Mouse (Mus musculus) left cerebral cortex, adult 2 months (tissue): ENCODE measurements around the gene Ksr2. TPM values are rescaled to one million over a fixed set of nuclear protein-coding genes. Genes with fewer than 3 reads are reported as not detected.
A peak's percentile ranks its signal among the peaks of the same experiment; 100 is the strongest.

ENCODE experiments used
- DNase-seq, 2 experiments: peaks; one replicate each; pipeline ENCODE4 v3.0.0; 2021 to 2022; ENCODE audit warnings: low spot score in 2 of 2, mixed read lengths in 1 of 2; ENCODE audit errors: extremely low spot score in 1 of 2
- H3K27ac ChIP-seq: fragments of 200-600 bp; 2 replicates; pipeline ENCODE4 v1.8.1; 2022
- H3K4me3 ChIP-seq: fragments of 200-600 bp; 2 replicates; pipeline ENCODE4 v1.8.1; 2022
- CTCF ChIP-seq: fragments of 200-600 bp; IDR thresholded peaks from 2 replicates; pipeline ENCODE4 v1.8.1; 2022; ENCODE audit warnings: antibody characterized with exemption, mild to moderate bottlenecking, moderate library complexity
- intact Hi-C: fragments of 180-260 bp; cut with DNase I; formaldehyde crosslinking; loops from one replicate; pipeline ENCODE4 v1.15.1; 2025
- total RNA-seq, 2 experiments: library from RNA; stranded (reverse); gene quantifications; 2 replicates each; pipeline ENCODE4 v1.2.3; 2021

The Ksr2 gene
- total RNA-seq, 2 experiments from 2014 or later: 40.8 to 47.2 TPM

DNA sequence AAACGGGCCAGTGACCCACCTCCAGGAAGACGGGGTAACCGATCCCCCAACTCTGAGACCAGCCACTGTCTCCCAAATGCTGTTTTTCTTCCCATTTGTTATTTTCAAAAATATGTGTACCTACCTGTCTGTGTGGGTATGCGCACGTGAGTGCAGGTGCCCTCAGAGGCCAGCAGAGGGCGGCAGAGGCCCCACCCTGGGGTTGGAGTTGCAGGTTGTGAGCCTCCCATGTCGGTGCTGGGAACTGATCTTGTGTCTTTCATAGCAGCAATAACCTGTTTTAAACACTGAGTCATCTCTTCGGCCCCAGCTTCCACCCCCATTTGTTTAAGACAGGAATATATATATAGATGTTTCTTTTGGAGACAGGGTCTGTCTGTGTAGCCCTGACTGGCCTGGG is 138.3 kb downstream of the Ksr2 start:
- DNase-seq: no peak
- Histone ChIP-seq H3K4me3 (no peak overlapping the region), H3K27ac (no peak overlapping the region)
- peak; percentile 20 for TF ChIP-seq CTCF
- intact Hi-C loops: no loop called here

DNA sequence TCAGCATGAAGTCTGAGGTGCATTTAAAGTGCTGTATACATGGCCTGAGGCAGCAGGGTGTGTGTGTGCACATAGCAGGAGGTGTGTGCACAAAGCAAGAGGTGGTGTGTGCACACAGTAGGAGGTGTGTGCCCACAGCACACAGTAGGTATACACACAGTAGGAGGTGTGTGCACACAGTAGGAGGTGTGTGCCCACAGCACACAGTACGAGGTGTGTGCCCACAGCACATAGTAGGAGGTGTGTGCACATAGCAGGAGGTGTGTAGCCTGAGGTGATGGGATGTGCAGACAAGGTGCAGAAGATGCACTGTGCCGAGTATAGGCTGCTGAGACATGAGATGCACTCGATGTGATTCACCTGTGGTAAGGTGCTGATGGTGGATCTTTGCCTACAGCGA is 140.7 kb downstream of the Ksr2 start:
- Histone ChIP-seq H3K4me3 (no peak overlapping the region), H3K27ac (no peak overlapping the region)
- no peak for DNase-seq
- intact Hi-C loops: no loop called here
- no peak for TF ChIP-seq CTCF

DNA sequence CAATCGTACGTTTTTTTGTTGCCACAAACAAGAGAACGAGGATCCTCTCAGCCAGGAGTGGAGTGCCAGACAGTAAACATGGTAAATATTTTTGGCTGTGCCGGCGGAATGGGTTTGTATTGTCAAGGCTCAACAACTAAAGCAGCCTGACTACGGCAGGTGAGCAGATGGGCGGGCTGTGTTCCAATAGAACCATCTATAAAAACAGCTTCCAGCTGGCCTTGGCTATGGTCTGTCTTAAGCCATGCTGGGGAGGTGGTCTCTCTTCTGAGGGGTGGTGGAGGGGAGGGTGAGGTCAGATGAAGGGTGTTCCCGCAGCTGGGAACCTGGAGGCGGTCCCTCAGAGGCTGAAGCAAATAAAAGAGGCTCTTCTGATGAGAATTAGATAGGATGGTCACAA is 142.8 kb downstream of the Ksr2 start:
- TF ChIP-seq CTCF: no peak
- H3K27ac ChIP-seq: no peak overlapping the region
- DNase-seq: no peak
- intact Hi-C loops: no loop called here
- no peak overlapping the region for H3K4me3 ChIP-seq

DNA sequence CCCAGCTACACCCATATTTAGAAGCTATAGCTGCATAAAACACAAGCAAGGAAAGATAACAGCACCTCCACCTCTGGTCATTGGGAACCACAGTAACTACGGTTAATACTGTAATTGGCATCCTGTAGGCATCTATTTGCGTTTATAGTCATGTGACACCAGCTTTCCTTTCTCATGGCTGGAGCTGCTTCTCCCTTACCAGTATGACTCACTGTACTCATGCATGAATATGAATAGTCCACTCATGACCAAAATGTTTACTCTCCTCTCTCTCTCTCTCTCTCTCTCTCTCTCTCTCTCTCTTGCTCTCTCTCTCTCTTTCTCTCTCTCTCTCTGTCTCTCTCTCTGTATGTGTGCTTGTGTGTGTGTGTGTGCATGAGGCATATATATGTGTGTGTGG is 147.3 kb downstream of the Ksr2 start:
- no peak overlapping the region for H3K27ac ChIP-seq
- H3K4me3 ChIP-seq: no peak overlapping the region
- no peak for DNase-seq
- no peak for TF ChIP-seq CTCF
- intact Hi-C loops: no loop called here

DNA sequence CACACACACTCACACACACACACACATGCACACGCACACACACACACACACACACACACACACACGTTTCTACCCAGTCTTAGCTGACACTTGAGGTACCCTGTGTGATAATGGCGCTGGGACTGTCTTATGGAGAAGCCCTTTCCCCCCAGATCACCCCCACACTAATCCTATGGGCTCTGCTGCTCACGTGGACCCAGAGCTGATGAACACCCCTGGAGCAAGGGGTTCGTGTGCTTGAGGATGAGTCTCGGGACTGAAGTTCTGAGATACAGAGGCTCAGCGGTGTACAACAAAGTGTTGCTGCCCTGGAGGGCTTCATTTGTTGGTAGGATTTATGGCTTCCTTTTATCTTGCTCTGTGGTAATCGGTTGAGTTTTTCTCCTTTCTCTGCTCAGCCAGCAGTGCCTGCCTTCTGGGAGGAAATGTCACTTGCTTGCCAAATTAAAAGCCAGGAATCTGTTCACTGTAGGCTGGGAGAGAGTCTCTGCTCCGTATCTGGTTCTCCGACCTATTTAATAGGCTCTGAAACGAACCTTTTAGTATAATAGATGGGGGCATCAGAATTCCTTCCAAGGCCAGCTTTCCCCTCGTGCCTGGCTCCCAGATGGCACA is 152.4 kb downstream of the Ksr2 start:
- H3K4me3 ChIP-seq: no peak overlapping the region
- intact Hi-C loops: no loop called here
- H3K27ac ChIP-seq: no peak overlapping the region
- TF ChIP-seq CTCF: no peak
- no peak for DNase-seq

DNA sequence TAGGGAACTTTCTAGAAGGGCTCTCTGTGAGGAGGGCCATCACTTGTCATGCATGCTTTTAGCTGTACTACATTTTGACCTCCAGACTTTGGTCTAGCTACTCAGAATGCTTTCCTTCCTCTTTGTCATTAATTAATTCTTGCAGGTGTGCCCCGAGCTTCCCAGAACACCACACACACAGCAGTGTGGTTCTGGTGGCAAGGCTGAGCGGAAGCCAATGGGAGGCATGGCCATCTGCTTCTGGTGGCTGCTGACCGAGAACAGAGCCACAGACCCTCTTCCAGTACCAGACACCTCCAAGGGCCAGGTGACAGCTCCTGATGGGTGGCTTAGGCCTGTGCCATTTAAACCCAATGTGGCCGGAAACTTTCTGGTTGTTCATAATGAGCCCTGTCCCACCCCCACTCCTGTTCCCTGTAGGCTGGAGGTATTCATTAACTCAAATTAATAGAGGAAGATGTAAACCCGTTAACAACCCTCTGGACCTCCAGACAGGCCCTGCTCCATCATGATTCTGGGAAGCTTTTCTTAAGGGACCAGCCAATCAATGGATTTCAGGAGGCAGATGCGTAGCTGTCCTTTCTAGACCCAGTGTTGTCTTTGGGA is 155.5 kb downstream of the Ksr2 start:
- intact Hi-C loops: no loop called here
- no peak for DNase-seq
- H3K4me3 ChIP-seq: no peak overlapping the region
- no peak overlapping the region for H3K27ac ChIP-seq
- no peak for TF ChIP-seq CTCF

DNA sequence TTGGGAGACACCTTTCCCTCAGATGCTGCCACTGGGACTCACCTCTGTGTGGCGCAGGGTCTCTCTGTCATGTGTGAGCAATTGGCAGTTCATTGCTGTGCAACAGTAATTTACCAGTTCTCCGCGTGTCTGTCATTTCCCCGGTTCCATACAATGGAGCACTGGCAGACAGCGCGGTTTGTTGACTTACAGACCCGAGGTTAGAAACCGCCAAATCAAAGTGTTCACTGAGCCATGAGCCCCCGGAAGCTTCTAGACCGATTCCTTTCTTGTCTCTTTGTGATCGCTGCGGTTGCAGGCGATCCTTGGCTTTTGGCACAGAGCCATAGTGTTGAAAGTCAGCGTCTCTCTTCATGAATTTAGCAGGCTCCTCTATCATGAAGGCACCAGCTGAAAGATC is 158.6 kb downstream of the Ksr2 start:
- intact Hi-C loops: no loop called here
- Histone ChIP-seq H3K27ac (no peak overlapping the region), H3K4me3 (no peak overlapping the region)
- no peak for DNase-seq
- no peak for TF ChIP-seq CTCF

DNA sequence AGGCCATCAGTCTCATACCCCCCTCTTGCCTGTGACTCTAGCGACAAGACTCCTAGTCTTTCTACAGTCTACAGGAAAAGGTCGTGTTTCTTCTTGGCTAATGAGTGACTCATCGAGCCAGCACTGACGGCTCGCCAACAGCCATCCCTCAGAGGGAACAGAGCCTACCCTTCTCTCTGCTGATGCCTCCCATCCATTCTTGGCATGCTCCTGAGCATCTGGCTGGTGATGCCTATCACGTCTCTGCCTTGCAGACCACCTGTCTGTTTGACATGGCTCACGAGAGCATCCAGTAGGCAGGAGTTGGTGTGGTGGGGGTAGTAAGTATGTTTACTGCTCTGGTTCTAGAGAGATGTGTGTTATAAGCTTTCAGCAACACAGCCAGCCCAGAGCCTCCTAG is 161.1 kb downstream of the Ksr2 start:
- intact Hi-C loops: no loop called here
- TF ChIP-seq CTCF: no peak
- Histone ChIP-seq H3K27ac (0 out of 2 replicates have a peak overlapping the region, but pooled peaks have one; percentile 15), H3K4me3 (no peak overlapping the region)
- peak in 1 of 2 experiments; percentile 27 for DNase-seq

DNA sequence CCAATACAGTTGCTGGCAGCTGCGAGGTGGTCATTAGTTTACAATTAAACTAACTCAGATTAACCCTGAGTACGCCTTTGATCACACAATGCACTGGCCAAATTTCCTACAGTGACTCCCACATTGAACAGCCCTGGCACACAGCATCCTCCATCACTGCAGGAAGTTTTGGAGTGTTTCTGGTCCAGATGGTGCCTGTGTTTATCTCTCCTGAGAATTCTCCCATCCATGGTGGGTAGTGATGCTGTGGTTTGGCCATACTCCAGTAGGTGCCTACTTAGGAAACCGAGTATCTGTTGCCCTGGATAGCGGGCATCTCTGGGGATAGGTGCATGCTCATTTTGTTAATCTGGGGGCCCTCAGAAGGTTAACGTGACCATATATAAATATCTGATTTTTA is 163.8 kb downstream of the Ksr2 start:
- H3K4me3 ChIP-seq: no peak overlapping the region
- TF ChIP-seq CTCF: no peak
- DNase-seq: no peak
- no peak overlapping the region for H3K27ac ChIP-seq
- intact Hi-C loops: no loop called here

DNA sequence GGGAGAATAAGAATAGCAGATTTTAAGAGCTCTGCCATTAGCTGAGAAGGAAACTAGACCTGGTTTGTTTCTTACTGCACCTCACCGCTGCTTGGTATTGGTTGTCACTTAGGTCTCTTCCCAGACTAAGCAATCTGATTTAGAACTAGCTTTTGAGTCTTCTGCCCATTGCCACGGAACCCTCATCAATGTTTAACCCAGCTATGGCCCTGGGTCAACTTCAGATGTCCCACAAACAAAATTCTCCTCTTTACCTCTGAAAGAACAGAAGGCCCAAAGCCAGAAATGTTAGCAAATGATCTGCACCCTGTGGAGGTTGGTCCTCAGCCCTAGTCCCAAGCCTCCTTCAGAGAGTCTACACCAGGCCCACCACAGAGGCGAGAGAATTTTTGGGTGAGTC is 167.9 kb downstream of the Ksr2 start:
- no peak for DNase-seq
- Histone ChIP-seq H3K4me3 (no peak overlapping the region), H3K27ac (no peak overlapping the region)
- TF ChIP-seq CTCF: no peak
- intact Hi-C loops: no loop called here

DNA sequence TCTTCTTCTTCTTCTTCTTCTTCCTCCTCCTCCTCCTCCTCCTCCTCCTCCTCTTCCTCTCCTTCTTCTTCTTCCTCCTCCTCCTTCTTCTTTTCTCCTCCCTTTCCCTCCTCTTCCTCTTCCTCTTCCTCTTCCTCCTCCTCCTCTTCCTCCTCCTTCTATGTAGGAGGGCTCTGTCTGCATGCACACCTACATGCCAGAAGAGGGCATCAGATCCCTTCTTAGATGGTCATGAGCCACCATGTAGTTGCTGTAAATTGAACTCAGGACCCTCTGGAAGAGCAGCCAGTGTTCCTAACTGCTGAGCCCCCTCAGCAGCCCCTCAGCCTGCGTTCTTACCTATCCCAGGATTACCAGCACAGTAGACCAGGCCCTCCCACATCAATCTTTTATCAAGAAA is 170.6 kb downstream of the Ksr2 start:
- no peak overlapping the region for H3K4me3 ChIP-seq
- TF ChIP-seq CTCF: peak; percentile 14
- H3K27ac ChIP-seq: no peak overlapping the region
- intact Hi-C loops: no loop called here
- DNase-seq: no peak

DNA sequence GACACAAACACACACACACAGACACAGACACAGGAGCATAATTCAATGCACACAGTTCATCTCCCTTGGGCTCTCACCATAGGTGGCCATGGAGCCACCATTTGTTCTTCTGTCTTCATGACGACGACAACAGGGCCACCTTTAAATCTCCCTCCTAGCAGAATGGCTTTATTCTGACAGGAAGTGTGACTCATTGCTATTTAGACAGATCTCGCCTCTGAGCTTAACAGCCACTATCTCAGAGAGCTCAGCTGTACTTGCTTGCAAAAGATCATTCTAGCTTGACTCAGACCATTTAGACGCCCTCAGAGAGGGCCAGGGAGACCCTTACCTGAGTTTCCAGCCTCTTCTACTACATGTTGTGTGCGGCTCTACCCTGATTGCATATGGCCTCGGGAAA is 175.5 kb downstream of the Ksr2 start:
- TF ChIP-seq CTCF: no peak
- DNase-seq: no peak
- Histone ChIP-seq H3K4me3 (no peak overlapping the region), H3K27ac (0 out of 2 replicates have a peak overlapping the region, but pooled peaks have one; percentile 9)
- intact Hi-C loops: no loop called here

DNA sequence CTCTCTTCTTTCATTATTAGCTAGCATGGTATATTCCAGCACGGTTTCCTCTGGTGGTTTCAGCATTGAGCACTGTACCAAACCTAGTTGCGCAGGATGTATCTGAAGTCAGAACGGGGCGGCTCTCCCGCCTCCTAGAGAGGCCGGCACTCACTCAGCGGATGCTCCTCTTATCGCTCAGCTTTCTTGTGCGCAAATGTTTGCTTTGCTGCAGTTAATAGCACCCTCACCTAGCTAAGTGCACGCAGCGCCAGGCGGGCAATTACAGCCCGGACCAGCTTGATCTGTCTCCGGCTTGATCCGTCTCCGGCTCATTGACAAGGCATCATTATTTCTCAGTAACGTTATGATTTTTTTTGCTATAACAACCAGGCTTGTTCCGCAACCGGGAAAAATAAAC is 179.5 kb downstream of the Ksr2 start:
- intact Hi-C loops: no loop called here
- no peak for TF ChIP-seq CTCF
- no peak for DNase-seq
- Histone ChIP-seq H3K27ac (no peak overlapping the region), H3K4me3 (no peak overlapping the region)
